Mouse (Mus musculus) megakaryocyte, embryonic 14.5 days (primary cell): ENCODE measurements at regions not wholly inside any gene's neighbourhood (a gene's known extent, or its start where the extent isn't known, plus 50 kb on each side); places are given as distances from the start of the nearest gene placed in this dataset.

Source experiments
- H3K27me3 ChIP-seq: replicated peaks from 2 replicates; pipeline ENCODE3; 2012; ENCODE audit warnings: inconsistent platforms
- H3K36me3 ChIP-seq: replicated peaks from 2 replicates; pipeline ENCODE3; 2012; ENCODE audit warnings: low read length, inconsistent platforms, mixed read lengths
- H3K4me1 ChIP-seq: 2 replicates; pipeline ENCODE4 v1.6.1; 2012; ENCODE audit warnings: inconsistent platforms
- H3K4me3 ChIP-seq: replicated peaks from 2 replicates; pipeline ENCODE3; 2012; ENCODE audit warnings: moderate library complexity, mild to moderate bottlenecking, inconsistent platforms
- H3K9me3 ChIP-seq: 2 replicates; pipeline ENCODE4 v1.6.1; 2012; ENCODE audit warnings: inconsistent platforms
- FLI1 ChIP-seq: IDR thresholded peaks from 2 replicates; pipeline ENCODE4 v1.6.1; 2012; ENCODE audit warnings: low read length, inconsistent platforms, mixed read lengths
- GATA1 ChIP-seq: IDR thresholded peaks from 3 replicates; pipeline ENCODE4 v1.6.1; 2012; ENCODE audit warnings: mixed read lengths, low read length, inconsistent platforms, borderline replicate concordance

GRCm38 (mm10) chr2:109017018-109017707, 263.4 kb upstream of the Kif18a start:
- H3K36me3 ChIP-seq = no peaks in the 10 kb centered on the region
- TF ChIP-seq GATA1 (no peak), FLI1 (no peak)
- no peaks in the 10 kb centered on the region for H3K27me3 ChIP-seq
- peaks cover 12% of the 10 kb centered on the region; the same call in 1 of the 2 replicates for H3K9me3 ChIP-seq
- no peak overlapping the region for H3K4me3 ChIP-seq
- H3K4me1 ChIP-seq = no peaks in the 10 kb centered on the region

GRCm38 (mm10) chr2:109038131-109038695, 242.3 kb upstream of the Kif18a start:
- no peaks in the 10 kb centered on the region for H3K36me3 ChIP-seq

More at GRCm38 (mm10) chr2:109038131-109038695, 242.3 kb upstream of the Kif18a start:
- Histone ChIP-seq H3K27me3 (no peaks in the 10 kb centered on the region), H3K4me1 (no peaks in the 10 kb centered on the region), H3K4me3 (no peak overlapping the region), H3K9me3 (peaks cover 3% of the 10 kb centered on the region; the same call in 1 of the 2 replicates)
- TF ChIP-seq GATA1 (no peak), FLI1 (no peak)
